Mouse (Mus musculus): ENCODE measurements around the gene Bpi. TPM values are rescaled to one million over a fixed set of nuclear protein-coding genes. Genes with fewer than 3 reads are reported as not detected.

Bpi gene
- polyA plus RNA-seq, 1 experiment from 2014 or later, result not detected

DNA sequence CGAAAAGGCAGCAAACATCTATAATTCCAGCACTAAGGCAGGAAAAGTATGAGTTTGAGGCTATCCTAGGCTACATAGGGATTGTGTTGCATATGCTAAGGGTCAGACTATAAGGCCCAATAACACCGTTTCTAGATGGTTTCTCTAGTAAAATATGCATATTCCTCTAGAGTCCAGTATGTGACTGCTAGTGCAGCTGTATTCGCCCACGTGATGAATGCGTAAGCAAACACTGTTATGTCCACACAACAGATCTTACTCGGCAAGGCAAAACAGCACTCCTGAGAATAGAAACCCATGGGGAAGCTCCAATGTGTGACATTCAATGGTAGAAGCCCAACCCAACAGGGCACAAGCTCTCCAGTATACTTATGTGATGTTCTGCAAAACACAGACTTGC, 10.0 kb upstream of the Bpi start:
- no peak overlapping the region for H3K4me3 ChIP-seq
- H3K36me3 ChIP-seq (replicated peaks), result no peaks in the 10 kb centered on the region
- no peaks in the 10 kb centered on the region for H3K9me3 ChIP-seq
- 88% methylated on average over 6 of the region's 6 CpGs for WGBS
- DNase-seq (ENCODE audit: extremely low spot score, low spot score), result no peak
- no peaks in the 10 kb centered on the region; the same call in 1 of the 2 replicates for H3K27me3 ChIP-seq (ENCODE audit: poor library complexity, severe bottlenecking)
- no peak overlapping the region for H3K27ac ChIP-seq
- 0 out of 2 replicates have a peak, but pooled peaks cover 2% of the 10 kb centered on the region for H3K4me1 ChIP-seq

DNA sequence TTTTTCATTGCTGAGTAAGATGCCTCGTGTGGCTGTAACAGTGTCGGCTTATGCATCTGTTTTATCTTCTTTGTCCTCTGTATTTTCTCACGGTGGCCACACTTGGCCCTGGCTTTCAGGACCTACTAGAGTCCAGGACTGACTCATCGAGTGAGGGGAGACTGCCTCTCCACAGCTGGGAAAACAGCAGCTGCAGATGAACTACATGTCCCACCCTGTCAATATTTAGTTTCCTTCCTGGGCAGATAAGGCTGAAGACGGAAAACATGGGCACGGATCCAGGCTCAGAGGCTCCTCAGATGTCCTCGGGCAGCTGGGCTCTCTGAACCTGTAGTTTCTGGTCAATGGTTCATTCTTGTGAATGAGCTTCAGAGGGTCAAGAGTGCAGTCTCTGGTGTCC, 9.6 kb upstream of the Bpi start:
- no peak for DNase-seq (ENCODE audit: extremely low spot score, low spot score)
- WGBS, result 83% methylated on average over 7 of the region's 7 CpGs
- Histone ChIP-seq H3K27ac (no peak overlapping the region), H3K9me3 (no peaks in the 10 kb centered on the region), H3K4me1 (0 out of 2 replicates have a peak, but pooled peaks cover 2% of the 10 kb centered on the region), H3K27me3 (ENCODE audit: poor library complexity, severe bottlenecking) (no peaks in the 10 kb centered on the region; the same call in 1 of the 2 replicates), H3K4me3 (no peak overlapping the region), H3K36me3 (replicated peaks) (no peaks in the 10 kb centered on the region)

DNA sequence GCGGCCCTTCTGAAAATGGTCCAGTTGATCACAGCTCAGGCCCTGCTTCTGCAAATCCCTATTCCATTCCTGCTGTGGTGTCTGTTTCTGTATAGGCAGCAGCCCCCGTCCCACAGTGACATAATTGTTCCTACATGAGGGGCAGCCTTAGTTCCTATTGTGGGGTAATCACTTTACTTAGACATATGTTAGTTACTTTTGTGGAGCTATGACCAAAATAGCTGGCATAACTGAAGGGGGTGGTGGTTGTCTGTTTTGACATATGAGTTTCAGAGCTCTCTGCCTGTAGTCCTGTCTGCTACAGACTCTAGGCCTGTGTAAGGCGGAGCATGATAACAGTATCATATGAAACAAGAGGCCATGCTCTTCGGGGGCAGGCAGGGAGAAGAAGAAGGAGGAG, 7.3 kb upstream of the Bpi start:
- Histone ChIP-seq H3K27ac (no peak overlapping the region), H3K4me3 (no peak overlapping the region), H3K4me1 (peaks cover 5% of the 10 kb centered on the region; the same call in 1 of the 2 replicates), H3K27me3 (ENCODE audit: poor library complexity, severe bottlenecking) (no peaks in the 10 kb centered on the region; the same call in 1 of the 2 replicates), H3K9me3 (no peaks in the 10 kb centered on the region), H3K36me3 (replicated peaks) (no peaks in the 10 kb centered on the region)
- 82% methylated on average over 4 of the region's 4 CpGs for WGBS
- no peak for DNase-seq (ENCODE audit: extremely low spot score, low spot score)

DNA sequence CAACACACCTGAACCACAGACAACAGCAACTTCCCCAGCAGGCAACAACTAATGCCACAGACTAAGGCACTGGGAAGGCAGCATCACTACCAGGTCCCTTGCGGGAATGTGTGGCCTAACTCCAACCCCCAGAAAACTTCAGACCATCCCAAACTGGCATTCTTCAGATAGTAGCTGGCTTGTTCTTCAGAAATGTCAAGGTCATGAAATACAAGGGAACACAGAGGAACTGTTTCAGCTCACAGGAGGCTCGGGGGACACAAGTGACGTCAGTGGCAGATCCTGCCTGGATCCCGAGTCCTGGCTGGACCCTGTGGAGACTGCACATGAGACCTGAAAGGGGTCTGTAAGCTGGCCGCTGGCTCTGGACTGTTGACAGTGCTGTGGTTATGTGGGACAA, 4.1 kb upstream of the Bpi start:
- Histone ChIP-seq H3K4me1 (peaks cover 31% of the 10 kb centered on the region), H3K36me3 (replicated peaks) (no peaks in the 10 kb centered on the region), H3K27ac (no peak overlapping the region), H3K27me3 (ENCODE audit: poor library complexity, severe bottlenecking) (peaks cover 14% of the 10 kb centered on the region), H3K9me3 (no peaks in the 10 kb centered on the region), H3K4me3 (no peak overlapping the region)
- WGBS, result 80% methylated on average over 5 of the region's 5 CpGs
- DNase-seq (ENCODE audit: extremely low spot score, low spot score), result no peak

DNA sequence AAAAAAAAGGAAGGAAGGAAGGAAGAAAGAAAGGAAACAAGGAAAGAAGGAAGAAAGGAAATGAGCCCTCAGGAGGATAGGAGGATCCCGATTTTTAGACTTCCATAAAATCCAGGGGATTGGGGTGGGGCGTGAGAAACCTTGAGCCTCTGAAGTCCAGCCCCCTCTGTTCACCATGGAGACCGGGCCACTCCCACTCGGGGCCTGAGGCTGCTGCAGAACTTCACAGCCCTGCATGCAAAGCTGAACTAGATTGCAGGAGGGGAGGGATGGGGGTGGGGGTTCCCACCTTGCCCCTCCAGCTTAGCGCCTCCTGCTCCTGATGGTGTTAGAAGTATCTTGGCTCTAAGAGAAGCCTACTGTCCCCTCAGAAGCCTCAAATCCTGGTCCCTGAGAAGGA, 1.0 kb upstream of the Bpi start:
- 17% methylated on average over 5 of the region's 5 CpGs for WGBS
- H3K9me3 ChIP-seq, result no peaks in the 10 kb centered on the region
- no peak overlapping the region for H3K4me3 ChIP-seq
- H3K27ac ChIP-seq, result 0 out of 2 replicates have a peak overlapping the region, but pooled peaks have one; percentile 40
- peak; percentile 34 for DNase-seq (ENCODE audit: extremely low spot score, low spot score)
- H3K4me1 ChIP-seq, result peaks cover 32% of the 10 kb centered on the region
- peaks cover 14% of the 10 kb centered on the region for H3K27me3 ChIP-seq (ENCODE audit: poor library complexity, severe bottlenecking)
- H3K36me3 ChIP-seq (replicated peaks), result no peaks in the 10 kb centered on the region

DNA sequence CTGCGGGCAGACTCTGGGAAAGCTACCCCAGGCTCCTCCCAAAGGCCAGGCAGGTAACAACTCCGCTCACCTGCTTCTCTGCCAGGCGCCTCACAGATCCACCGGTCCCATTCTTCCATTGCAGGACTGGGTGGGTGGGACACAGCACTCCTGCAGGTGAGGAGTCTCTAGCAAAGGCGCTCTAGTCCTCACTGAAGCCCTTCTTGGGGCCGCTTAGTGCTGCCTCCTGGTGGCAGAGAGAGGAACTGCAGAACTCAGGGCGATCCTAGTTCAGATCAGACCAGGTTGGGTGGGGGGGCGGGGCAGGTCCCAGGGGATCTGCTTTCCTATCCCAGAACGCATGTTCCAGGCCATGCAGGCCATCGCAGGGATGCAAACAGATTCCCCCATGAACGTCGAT, 887 bp downstream of the Bpi start:
- H3K27ac ChIP-seq, result no peak overlapping the region
- peak; percentile 79 for DNase-seq (ENCODE audit: extremely low spot score, low spot score)
- H3K4me3 ChIP-seq, result no peak overlapping the region
- H3K27me3 ChIP-seq (ENCODE audit: poor library complexity, severe bottlenecking), result peaks cover 14% of the 10 kb centered on the region
- H3K4me1 ChIP-seq, result peaks cover 31% of the 10 kb centered on the region
- WGBS, result 7% methylated on average over 12 of the region's 12 CpGs
- no peaks in the 10 kb centered on the region for H3K36me3 ChIP-seq (replicated peaks)
- H3K9me3 ChIP-seq, result no peaks in the 10 kb centered on the region

DNA sequence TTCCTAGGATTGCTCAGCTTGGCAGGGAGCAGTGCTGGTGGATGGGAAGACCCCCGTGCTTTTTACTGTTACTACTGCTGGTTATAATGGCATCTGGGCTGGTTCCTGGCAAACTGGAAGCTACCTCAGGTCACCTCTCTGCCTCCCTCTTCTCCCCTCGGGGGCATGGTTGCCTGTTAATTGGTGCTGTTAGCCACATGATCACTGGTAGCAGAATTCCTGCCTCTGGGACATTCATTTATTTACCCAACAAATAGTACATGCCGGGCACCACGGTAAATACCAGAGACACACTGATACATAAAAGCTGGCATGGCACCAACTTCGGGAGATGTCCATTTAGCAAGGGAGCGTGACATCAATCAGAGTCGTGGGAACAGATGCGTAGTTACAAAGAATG, 1.6 kb downstream of the Bpi start:
- Histone ChIP-seq H3K9me3 (no peaks in the 10 kb centered on the region), H3K36me3 (replicated peaks) (no peaks in the 10 kb centered on the region), H3K4me1 (peaks cover 31% of the 10 kb centered on the region), H3K4me3 (no peak overlapping the region), H3K27me3 (ENCODE audit: poor library complexity, severe bottlenecking) (peaks cover 14% of the 10 kb centered on the region), H3K27ac (no peak overlapping the region)
- DNase-seq (ENCODE audit: extremely low spot score, low spot score), result no peak
- WGBS, result 83% methylated on average over 8 of the region's 8 CpGs

DNA sequence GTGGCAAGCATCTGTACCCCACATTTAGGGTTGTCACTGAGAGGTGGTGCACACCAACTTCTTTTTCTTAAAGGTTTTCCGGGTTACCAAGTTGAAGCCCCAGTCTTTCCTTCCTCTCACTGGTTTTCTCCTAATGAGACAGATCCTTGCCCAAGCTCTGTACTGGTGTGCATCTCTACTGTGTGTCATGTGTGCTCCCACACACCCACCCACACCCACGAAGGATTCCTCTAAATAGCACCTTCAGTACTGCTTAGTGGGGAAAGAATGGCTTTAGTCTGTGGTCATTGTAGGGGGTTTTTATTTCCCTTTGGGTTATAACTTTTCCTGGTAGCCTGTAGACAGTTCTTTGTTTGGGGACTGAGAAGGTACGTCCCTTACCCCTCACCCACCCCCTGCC, 7.0 kb downstream of the Bpi start:
- WGBS, result 81% methylated on average over 3 of the region's 3 CpGs
- Histone ChIP-seq H3K9me3 (no peaks in the 10 kb centered on the region), H3K36me3 (replicated peaks) (no peaks in the 10 kb centered on the region), H3K27ac (no peak overlapping the region), H3K4me1 (no peaks in the 10 kb centered on the region), H3K4me3 (no peak overlapping the region), H3K27me3 (ENCODE audit: poor library complexity, severe bottlenecking) (no peaks in the 10 kb centered on the region)
- no peak for DNase-seq (ENCODE audit: extremely low spot score, low spot score)

DNA sequence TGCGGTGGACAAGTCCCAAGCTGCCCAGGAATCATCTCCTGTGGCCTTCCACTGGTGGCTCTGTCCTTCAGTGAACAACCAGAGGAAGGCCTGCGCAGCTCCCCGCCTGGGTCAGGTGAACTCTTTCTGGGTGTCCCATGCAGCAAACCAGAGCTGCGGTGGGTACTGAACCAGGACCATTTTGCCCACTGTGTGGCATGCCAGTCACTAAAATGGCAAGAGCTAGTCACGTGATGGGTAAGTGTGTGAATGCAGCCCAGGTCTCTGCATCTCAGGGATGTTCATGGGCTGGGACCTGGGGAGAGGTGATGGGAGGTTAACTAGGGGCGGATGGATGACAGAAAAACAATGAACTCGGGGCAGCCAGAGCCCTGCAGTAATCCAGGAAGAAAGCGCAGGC, 12.1 kb downstream of the Bpi start:
- H3K36me3 ChIP-seq (replicated peaks), result no peaks in the 10 kb centered on the region
- no peaks in the 10 kb centered on the region for H3K9me3 ChIP-seq
- WGBS, result 78% methylated on average over 8 of the region's 8 CpGs
- H3K4me3 ChIP-seq, result no peak overlapping the region
- H3K4me1 ChIP-seq, result peaks cover 12% of the 10 kb centered on the region
- DNase-seq (ENCODE audit: extremely low spot score, low spot score), result no peak
- H3K27me3 ChIP-seq (ENCODE audit: poor library complexity, severe bottlenecking), result no peaks in the 10 kb centered on the region
- no peak overlapping the region for H3K27ac ChIP-seq

DNA sequence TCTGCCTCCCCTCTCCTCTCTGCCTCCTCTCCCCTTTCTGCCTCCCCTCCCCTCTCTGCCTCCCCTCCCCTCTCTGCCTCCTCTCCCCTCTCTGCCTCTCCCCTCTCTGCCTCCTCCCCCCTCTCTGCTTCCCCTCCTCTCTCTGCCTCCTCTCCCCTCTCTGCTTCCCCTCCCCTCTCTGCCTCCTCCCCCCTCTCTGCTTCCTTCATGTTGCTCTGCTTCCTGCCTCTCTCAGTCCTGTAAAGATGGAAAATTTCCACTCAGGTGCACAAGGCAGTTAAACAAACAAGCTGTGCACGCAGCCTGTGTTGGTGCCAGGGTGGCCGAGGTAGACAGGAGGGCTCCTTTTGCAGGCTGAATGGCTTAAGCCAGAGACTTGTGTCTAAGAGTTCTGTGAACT, 15.8 kb downstream of the Bpi start:
- H3K9me3 ChIP-seq, result no peaks in the 10 kb centered on the region
- H3K27ac ChIP-seq, result peak overlapping the region; percentile 44
- no peaks in the 10 kb centered on the region for H3K36me3 ChIP-seq (replicated peaks)
- no peak for DNase-seq (ENCODE audit: extremely low spot score, low spot score)
- H3K4me1 ChIP-seq, result peaks cover 22% of the 10 kb centered on the region
- 44% methylated on average over 2 of the region's 2 CpGs for WGBS
- H3K27me3 ChIP-seq (ENCODE audit: poor library complexity, severe bottlenecking), result no peaks in the 10 kb centered on the region
- H3K4me3 ChIP-seq, result no peak overlapping the region

DNA sequence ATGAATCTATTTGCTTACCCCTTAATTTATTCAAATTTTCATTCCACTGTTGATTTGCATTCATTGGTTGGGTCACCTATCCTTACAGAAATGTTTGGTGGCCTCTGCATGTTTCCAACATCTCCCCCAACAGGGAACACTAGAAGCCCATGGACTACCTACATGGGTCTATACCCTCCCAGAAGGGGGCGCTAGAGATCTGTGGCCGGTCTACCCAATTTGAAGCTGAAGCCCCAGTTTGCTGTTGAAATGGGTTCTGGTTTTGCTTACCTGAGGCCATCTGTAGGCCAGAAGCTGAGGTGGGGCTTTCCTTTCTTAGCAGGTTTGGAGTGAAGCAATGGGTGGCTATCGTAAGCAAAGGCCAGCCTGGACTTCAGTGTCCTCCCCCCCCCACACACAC, 17.5 kb downstream of the Bpi start:
- Histone ChIP-seq H3K36me3 (replicated peaks) (no peaks in the 10 kb centered on the region), H3K9me3 (no peaks in the 10 kb centered on the region), H3K4me3 (no peak overlapping the region), H3K27ac (no peak overlapping the region), H3K27me3 (ENCODE audit: poor library complexity, severe bottlenecking) (no peaks in the 10 kb centered on the region), H3K4me1 (peaks cover 22% of the 10 kb centered on the region)
- 88% methylated on average over 3 of the region's 3 CpGs for WGBS
- DNase-seq (ENCODE audit: extremely low spot score, low spot score), result no peak

DNA sequence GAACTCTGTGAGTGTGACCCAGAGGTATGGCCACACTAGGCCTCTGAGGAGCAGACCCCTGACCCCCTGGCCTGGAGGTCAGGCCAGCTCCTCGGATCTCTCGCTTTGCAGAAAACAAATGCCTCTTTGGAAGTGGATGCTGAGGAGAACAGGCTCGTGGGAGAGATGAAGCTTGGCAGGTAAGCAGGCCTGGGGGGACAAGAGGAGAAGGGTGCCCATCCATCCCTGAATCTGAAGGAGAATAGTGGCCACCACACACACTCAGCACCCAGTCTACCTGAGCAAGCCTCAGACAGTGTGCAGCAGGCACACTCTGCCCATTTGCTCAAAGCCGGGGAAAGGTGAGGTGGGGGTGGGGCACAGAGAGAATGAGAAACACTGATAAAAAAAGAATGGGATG, 17.9 kb downstream of the Bpi start:
- no peaks in the 10 kb centered on the region for H3K9me3 ChIP-seq
- 74% methylated on average over 4 of the region's 4 CpGs for whole genome bisulfite sequencing
- H3K4me3 ChIP-seq, result no peak overlapping the region
- H3K4me1 ChIP-seq, result peaks cover 22% of the 10 kb centered on the region
- no peaks in the 10 kb centered on the region for H3K36me3 ChIP-seq (replicated peaks)
- no peak for DNase-seq (ENCODE audit: extremely low spot score, low spot score)
- H3K27ac ChIP-seq, result no peak overlapping the region
- H3K27me3 ChIP-seq (ENCODE audit: poor library complexity, severe bottlenecking), result no peaks in the 10 kb centered on the region

DNA sequence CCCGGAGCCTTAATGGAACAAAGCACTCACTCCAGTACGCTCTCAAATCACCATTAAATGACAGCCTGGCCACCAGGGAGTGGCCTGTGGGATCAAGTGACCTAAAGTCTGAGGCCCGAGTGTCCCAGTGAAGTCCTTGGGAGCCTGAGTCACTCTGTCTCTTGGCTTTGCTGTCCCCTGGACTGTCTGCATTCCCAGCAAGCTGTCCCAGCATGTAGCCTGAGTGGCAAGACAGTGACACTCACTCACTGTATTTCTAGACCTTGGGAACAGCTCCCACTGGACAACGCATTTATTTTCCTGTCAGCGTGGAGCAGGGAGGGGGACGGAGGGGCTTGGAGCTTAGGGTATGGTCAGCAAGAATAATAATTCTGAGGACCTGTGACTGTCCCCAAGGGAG, 18.6 kb downstream of the Bpi start:
- Histone ChIP-seq H3K4me3 (no peak overlapping the region), H3K27ac (no peak overlapping the region), H3K36me3 (replicated peaks) (no peaks in the 10 kb centered on the region), H3K4me1 (peaks cover 27% of the 10 kb centered on the region), H3K9me3 (no peaks in the 10 kb centered on the region), H3K27me3 (ENCODE audit: poor library complexity, severe bottlenecking) (no peaks in the 10 kb centered on the region)
- 80% methylated on average over 6 of the region's 6 CpGs for WGBS
- no peak for DNase-seq (ENCODE audit: extremely low spot score, low spot score)

DNA sequence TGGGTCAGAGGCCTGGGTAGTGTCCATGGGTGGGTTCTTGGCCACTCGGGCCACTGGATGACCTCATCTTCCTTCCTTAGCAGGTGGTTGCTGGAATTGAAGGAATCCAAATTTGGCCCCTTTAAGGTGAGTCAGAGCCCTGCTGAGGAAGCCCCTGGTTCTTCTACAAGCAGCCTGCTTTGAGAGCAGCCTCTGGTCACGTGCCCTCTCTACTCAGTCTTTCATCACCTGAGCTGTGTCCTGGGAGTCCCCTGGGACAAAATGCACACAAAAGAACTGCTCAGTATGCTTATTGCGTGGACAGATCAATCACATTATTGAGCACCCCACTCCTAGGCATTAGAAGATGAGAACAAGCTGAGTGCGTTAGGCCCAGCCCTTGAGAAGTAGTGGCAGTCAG, 19.0 kb downstream of the Bpi start:
- Histone ChIP-seq H3K4me1 (peaks cover 31% of the 10 kb centered on the region), H3K27me3 (ENCODE audit: poor library complexity, severe bottlenecking) (0 out of 2 replicates have a peak, but pooled peaks cover 2% of the 10 kb centered on the region), H3K36me3 (replicated peaks) (no peaks in the 10 kb centered on the region), H3K9me3 (no peaks in the 10 kb centered on the region), H3K4me3 (no peak overlapping the region), H3K27ac (no peak overlapping the region)
- 85% methylated on average over 4 of the region's 4 CpGs for WGBS
- no peak for DNase-seq (ENCODE audit: extremely low spot score, low spot score)

All from forebrain, embryonic 10.5 days (tissue).